8 mouse cellular contexts compared by ENCODE assay signal in the genomic region with DNA sequence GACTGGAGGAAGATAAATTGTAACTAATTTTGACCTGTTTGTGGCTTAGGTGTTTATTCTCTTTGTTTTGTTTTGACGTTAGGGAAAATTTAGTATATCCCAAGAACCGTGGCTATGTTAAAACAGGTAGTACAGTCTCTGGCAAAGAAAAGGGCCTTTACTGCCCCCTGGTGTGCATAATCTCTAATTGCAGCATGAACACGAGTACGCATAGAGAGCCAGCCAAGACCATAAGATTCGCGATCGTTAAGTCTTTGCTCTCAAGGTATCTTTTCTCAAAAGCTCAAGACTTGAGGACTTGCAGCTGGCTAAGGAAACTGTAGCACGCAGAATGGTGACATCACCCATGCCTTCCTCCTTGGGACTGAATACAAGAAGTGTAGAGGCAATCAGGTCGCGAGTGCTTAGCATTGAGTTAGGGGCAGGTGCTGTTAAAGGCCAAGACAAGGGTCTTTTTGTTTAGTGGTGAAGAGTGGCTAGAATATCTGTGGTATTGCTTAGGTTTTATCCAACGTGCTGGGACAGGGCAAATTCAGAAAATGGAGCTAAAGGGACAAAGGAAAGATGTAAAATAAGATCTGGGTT. TPM values are rescaled to one million over a fixed set of nuclear protein-coding genes. Genes with fewer than 3 reads are reported as not detected.
DNase-seq lines count a peak whose midpoint lies in the region; ATAC-seq and TF ChIP-seq lines count a peak whose summit lies in the region.

No protein-coding gene starts in this region.

- no peaks in the 10 kb centered on the region for H3K36me3 ChIP-seq in ES-Bruce4 (ENCODE audit: control insufficient read depth, insufficient read depth, low read length, poor library complexity, severe bottlenecking)
- no peaks in the 10 kb centered on the region for H3K36me3 ChIP-seq in liver, embryonic 12.5 days
- no peaks in the 10 kb centered on the region for H3K36me3 ChIP-seq in neural tube, embryonic 11.5 days (ENCODE audit: control insufficient read depth, insufficient read depth, low read length)

- ATAC-seq in erythroid progenitor cell, adult 5-6 weeks (replicated peaks; ENCODE audit: low FRiP score, poor library complexity, severe bottlenecking) = peak; percentile 76
- ATAC-seq in liver, embryonic 12.5 days = peak; percentile 65; the same call in 1 of the 2 replicates
- ATAC-seq in neural tube, embryonic 11.5 days (ENCODE audit: insufficient read depth, low FRiP score, low TSS enrichment) = peak; percentile 72

- intact Hi-C loops in heart, postnatal 10 days (cut with DNase I) = loop anchor here (1.0 to 5.0 kb wide), 3 partner anchors 73 to 450 kb away; no protein-coding TSS in a partner anchor

- H3K4me2 ChIP-seq in liver, embryonic 12.5 days = no peak overlapping the region
- no peak overlapping the region for H3K4me2 ChIP-seq in neural tube, embryonic 11.5 days (ENCODE audit: low read depth)

- H3K4me1 ChIP-seq in ES-Bruce4 (ENCODE audit: control insufficient read depth, insufficient read depth, low read length) = no peaks in the 10 kb centered on the region
- no peaks in the 10 kb centered on the region for H3K4me1 ChIP-seq in liver, embryonic 12.5 days
- H3K4me1 ChIP-seq in neural tube, embryonic 11.5 days (ENCODE audit: control insufficient read depth, insufficient read depth, low read length) = no peaks in the 10 kb centered on the region

- no peak overlapping the region for H3K9ac ChIP-seq in ES-Bruce4 (ENCODE audit: low read depth, poor library complexity, severe bottlenecking)
- H3K9ac ChIP-seq in liver, embryonic 12.5 days = no peak overlapping the region
- H3K9ac ChIP-seq in neural tube, embryonic 11.5 days (ENCODE audit: low read length) = no peak overlapping the region

- TF ChIP-seq CTCF in ES-Bruce4 (IDR thresholded peaks at IDR 0.05; ENCODE audit: low read depth, low read length) = peak; percentile 4
- peak; percentile 60; the same call in 1 of the 2 replicates for TF ChIP-seq CTCF in brain, embryonic 14.5 days (IDR thresholded peaks at IDR 0.05; ENCODE audit: borderline replicate concordance, extremely low read depth, insufficient read depth, insufficient read length)

- no peak for TF ChIP-seq EP300 in ES-Bruce4 (IDR thresholded peaks at IDR 0.05; ENCODE audit: insufficient read depth, low read depth, low read length)

- H3K27ac ChIP-seq in ES-Bruce4 (ENCODE audit: insufficient read depth, low read length) = no peak overlapping the region
- H3K27ac ChIP-seq in liver, embryonic 12.5 days = no peak overlapping the region
- H3K27ac ChIP-seq in neural tube, embryonic 11.5 days (ENCODE audit: low read depth, low read length) = no peak overlapping the region

- 22% methylated on average over 11 of the region's 11 CpGs for WGBS in liver, embryonic 12.5 days (ENCODE audit: insufficient replicate concordance)
- 32% methylated on average over 11 of the region's 11 CpGs for WGBS in neural tube, embryonic 11.5 days

- DNase-seq in brain, embryonic 14.5 days (ENCODE audit: low read depth) = peak; percentile 75
- peak; percentile 74 to 77 for DNase-seq in heart, postnatal 10 days
- peak; percentile 60 to 76 for DNase-seq in kidney, postnatal 25 days
- DNase-seq in neural tube, embryonic 11.5 days (ENCODE audit: low spot score) = peak; percentile 67
- DNase-seq in thymus, adult 18-20 months = peak; percentile 14 to 43

- H3K27me3 ChIP-seq in ES-Bruce4 (ENCODE audit: control insufficient read depth, insufficient read depth, low read length, poor library complexity, severe bottlenecking) = no peaks in the 10 kb centered on the region
- peaks cover 4% of the 10 kb centered on the region; the same call in 1 of the 2 replicates for H3K27me3 ChIP-seq in liver, embryonic 12.5 days (replicated peaks)
- H3K27me3 ChIP-seq in neural tube, embryonic 11.5 days (ENCODE audit: control insufficient read depth, insufficient read depth, low read length) = no peaks in the 10 kb centered on the region

- no peak overlapping the region for H3K4me3 ChIP-seq in ES-Bruce4 (ENCODE audit: low read depth, low read length)
- no peak overlapping the region for H3K4me3 ChIP-seq in liver, embryonic 12.5 days
- H3K4me3 ChIP-seq in neural tube, embryonic 11.5 days (ENCODE audit: low read depth, low read length) = no peak overlapping the region

- H3K9me3 ChIP-seq in ES-Bruce4 (replicated peaks; ENCODE audit: control insufficient read depth, insufficient read depth, low read length, poor library complexity, severe bottlenecking) = peaks cover 4% of the 10 kb centered on the region; the same call in 1 of the 2 replicates
- H3K9me3 ChIP-seq in liver, embryonic 12.5 days (replicated peaks) = 0 out of 2 replicates have a peak, but pooled peaks cover 3% of the 10 kb centered on the region
- H3K9me3 ChIP-seq in neural tube, embryonic 11.5 days (ENCODE audit: control insufficient read depth, low read length) = no peaks in the 10 kb centered on the region

- TF ChIP-seq POLR2A in ES-Bruce4 (IDR thresholded peaks at IDR 0.05; ENCODE audit: insufficient read depth, low read length) = no peak
- TF ChIP-seq POLR2A in brain, embryonic 14.5 days (IDR thresholded peaks at IDR 0.05; ENCODE audit: borderline replicate concordance, extremely low read depth, insufficient read depth, insufficient read length, poor library complexity, severe bottlenecking) = no peak

RNA-seq across cellular contexts. Expression of a gene that starts 35.8 kb away (rescaled TPM):
- polyA plus RNA-seq in ES-Bruce4 (2011; ENCODE audit: insufficient read depth, insufficient read length, low read depth, missing spikeins) = 326 and 342 TPM in 2 replicates
- 90.2 and 99.6 TPM in 2 replicates for polyA plus RNA-seq in brain, embryonic 14.5 days (2012; rRNA removed)
- 50.3 and 52.6 TPM in 2 replicates for total RNA-seq in erythroid progenitor cell, adult 5-6 weeks (2015; ENCODE audit: low replicate concordance)
- 44.5 and 48.9 TPM in 2 replicates for total RNA-seq in erythroid progenitor cell, adult 5-6 weeks (2017; ENCODE audit: low replicate concordance)
- 100 to 1,000 TPM; 230 to 240 TPM for total RNA-seq in heart, postnatal 10 days (2021)
- polyA plus RNA-seq in liver, embryonic 12.5 days (2016; fragmentation: Nextera tagmentation; extraction: Ambion mirVana) = 467 and 508 TPM in 2 replicates
- 457 and 477 TPM in 2 replicates for polyA plus RNA-seq in neural tube, embryonic 11.5 days (2014; fragmentation: Nextera tagmentation; extraction: Ambion mirVana)
